Mouse (Mus musculus): ENCODE results near the gene Man2a2. TPM values are rescaled to one million over a fixed set of nuclear protein-coding genes. Genes with fewer than 3 reads are reported as not detected.
A peak's percentile ranks its signal among the peaks of the same experiment; 100 is the strongest.
"Not testable (repeated sequence)": the region's sequence is repeated elsewhere in the genome, so short reads cannot be mapped to it uniquely, and the experiment has no call there.

The Man2a2 gene
- total and polyA plus RNA-seq, 3 experiments: 12.5 to 46.3 (median 44.3) TPM

GRCm38 (mm10) chr7:80325292-80325868, 45.8 kb downstream of the Man2a2 start:
- DNase-seq (ENCODE audit: extremely low read depth): no peak
- Histone ChIP-seq H3K4me2 (ENCODE audit: insufficient read depth, low read depth, poor library complexity, severe bottlenecking) (no peak overlapping the region), H3K9me3 (replicated peaks; ENCODE audit: low read length) (no peaks in the 10 kb centered on the region), H3K4me1 (ENCODE audit: control insufficient read depth in 1 of 2, insufficient read depth in 2 of 2) (peaks cover 3 to 18% of the 10 kb centered on the region in 2 experiments; a peak in 3 of 4 replicates), H3K36me3 (replicated peaks in 1 of 2; ENCODE audit: control insufficient read depth in 1 of 2, insufficient read depth in 1 of 2, low read length in 1 of 2) (peaks cover 55 to 66% of the 10 kb centered on the region in 2 experiments), H3K4me3 (replicated peaks in 1 of 3; ENCODE audit: low read depth in 2 of 3, low read length in 2 of 3, poor library complexity in 1 of 3) (no peak overlapping the region), H3K9ac (ENCODE audit: insufficient read depth, low read depth) (no peak overlapping the region), H3K27me3 (replicated peaks) (no peaks in the 10 kb centered on the region), H3K27ac (ENCODE audit: insufficient read depth, low read depth) (no peak overlapping the region), H3K79me2 (replicated peaks; ENCODE audit: control insufficient read depth, extremely low read depth, insufficient read depth, poor library complexity, severe bottlenecking) (peaks cover 17% of the 10 kb centered on the region)
- in situ Hi-C loops (cut with MboI; ENCODE audit: low pct_ligation_motif_present, low pct_unique_long_range_greater_than_20kb, low sequenced_read_pairs): no loop called here
- dilution Hi-C loops (cut with MboI; ENCODE audit: extremely low pct_ligation_motif_present, extremely low pct_unique_long_range_greater_than_20kb, low sequenced_read_pairs): no loop called here
- TF ChIP-seq RCOR1 (conservative IDR thresholded peaks at IDR 0.05; ENCODE audit: low read depth, low read length): no peak
- no peak for TF ChIP-seq ETS1 (conservative IDR thresholded peaks at IDR 0.05; ENCODE audit: low read depth, low read length)
- no peak for TF ChIP-seq MYC (IDR thresholded peaks at IDR 0.05; ENCODE audit: low read depth, low read length)
- no peak for TF ChIP-seq TCF12 (IDR thresholded peaks at IDR 0.05; ENCODE audit: low read depth, low read length)
- no peak for TF ChIP-seq NRF1 (IDR thresholded peaks at IDR 0.05; ENCODE audit: low read depth, low read length)
- no peak for TF ChIP-seq EP300 (IDR thresholded peaks at IDR 0.05; ENCODE audit: low read length)
- TF ChIP-seq POLR2AphosphoS2 (IDR thresholded peaks at IDR 0.05; ENCODE audit: low read depth, low read length): no peak
- no peak for TF ChIP-seq NELFE (IDR thresholded peaks at IDR 0.05; ENCODE audit: low read depth, low read length)
- TF ChIP-seq USF1 (IDR thresholded peaks at IDR 0.05; ENCODE audit: low read depth, low read length): no peak
- no peak for TF ChIP-seq BHLHE40 (IDR thresholded peaks at IDR 0.05; ENCODE audit: low read depth, low read length)
- TF ChIP-seq KAT2A (IDR thresholded peaks at IDR 0.05; ENCODE audit: insufficient replicate concordance, low read length): no peak
- TF ChIP-seq HCFC1 (IDR thresholded peaks at IDR 0.05; ENCODE audit: low read depth, low read length): no peak
- no peak for TF ChIP-seq ZNF384 (IDR thresholded peaks at IDR 0.05; ENCODE audit: low read depth, low read length)
- TF ChIP-seq JUN (IDR thresholded peaks at IDR 0.05; ENCODE audit: insufficient read depth, low read depth, low read length): no peak
- no peak for TF ChIP-seq MAX (IDR thresholded peaks at IDR 0.05; ENCODE audit: low read length)
- no peak for TF ChIP-seq JUND (conservative IDR thresholded peaks at IDR 0.05; ENCODE audit: low read depth, low read length)

- in situ Hi-C loops (cut with MboI; ENCODE audit: low pct_ligation_motif_present, low pct_unique_long_range_greater_than_20kb, low sequenced_read_pairs): not testable (repeated sequence)
- peaks cover 55 to 66% of the 10 kb centered on the region in 2 experiments for H3K36me3 ChIP-seq (replicated peaks in 1 of 2; ENCODE audit: control insufficient read depth in 1 of 2, insufficient read depth in 1 of 2, low read length in 1 of 2)
These were observed 46.4 kb downstream of the Man2a2 start for GRCm38 (mm10) chr7:80324816-80325119.

More at GRCm38 (mm10) chr7:80324816-80325119, 46.4 kb downstream of the Man2a2 start:
- H3K9ac ChIP-seq (ENCODE audit: insufficient read depth, low read depth); H3K27me3 ChIP-seq (replicated peaks); H3K9me3 ChIP-seq (replicated peaks; ENCODE audit: low read length); dilution Hi-C loops (cut with MboI; ENCODE audit: extremely low pct_ligation_motif_present, extremely low pct_unique_long_range_greater_than_20kb, low sequenced_read_pairs); H3K27ac ChIP-seq (ENCODE audit: insufficient read depth, low read depth); H3K4me3 ChIP-seq (replicated peaks in 1 of 3; ENCODE audit: low read depth in 2 of 3, low read length in 2 of 3, poor library complexity in 1 of 3); DNase-seq (ENCODE audit: extremely low read depth): not testable (repeated sequence)
- peak overlapping the region; percentile 44; the same call in 1 of the 2 replicates for H3K4me2 ChIP-seq (ENCODE audit: insufficient read depth, low read depth, poor library complexity, severe bottlenecking)
- peak; percentile 69 for TF ChIP-seq ZNF384 (IDR thresholded peaks at IDR 0.05; ENCODE audit: low read depth, low read length)
- H3K79me2 ChIP-seq (replicated peaks; ENCODE audit: control insufficient read depth, extremely low read depth, insufficient read depth, poor library complexity, severe bottlenecking): peaks cover 17% of the 10 kb centered on the region
- H3K4me1 ChIP-seq (ENCODE audit: control insufficient read depth in 1 of 2, insufficient read depth in 2 of 2): peaks cover 3 to 18% of the 10 kb centered on the region in 2 experiments; a peak in 3 of 4 replicates
